Mouse (Mus musculus): ENCODE results near the gene Timmdc1. TPM values are rescaled to one million over a fixed set of nuclear protein-coding genes. Genes with fewer than 3 reads are reported as not detected.

The Timmdc1 gene
- polyA plus RNA-seq, 1 experiment from 2014 or later, result 35.6 TPM

DNA sequence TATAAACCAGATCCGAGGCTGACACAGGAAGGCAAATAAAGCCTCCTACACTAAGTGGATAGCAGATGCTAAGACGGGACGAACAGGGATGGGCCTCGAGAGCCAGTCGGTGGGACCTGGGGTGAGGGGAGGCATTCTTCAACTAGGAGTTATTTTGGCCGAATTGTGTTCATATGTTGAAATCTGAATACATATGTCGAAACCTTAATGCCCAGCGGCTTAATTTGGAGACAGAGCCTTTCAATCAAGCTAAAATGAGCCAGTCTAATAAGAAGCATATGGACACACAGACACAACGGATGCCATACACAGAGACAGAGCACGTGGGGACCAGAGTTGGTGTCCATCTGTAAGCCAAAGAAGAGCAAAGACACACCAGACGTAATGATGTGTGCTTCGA is 74.0 kb downstream of the Timmdc1 start:
- ATAC-seq (ENCODE audit: insufficient number of reproducible peaks, low FRiP score), result no peak
- Histone ChIP-seq H3K9ac (no peak overlapping the region), H3K9me3 (replicated peaks) (peaks cover 7% of the 10 kb centered on the region; the same call in 1 of the 2 replicates), H3K4me3 (no peak overlapping the region), H3K4me1 (replicated peaks) (peaks cover 9% of the 10 kb centered on the region), H3K27me3 (replicated peaks) (no peaks in the 10 kb centered on the region), H3K36me3 (peaks cover 70% of the 10 kb centered on the region), H3K4me2 (no peak overlapping the region), H3K27ac (ENCODE audit: poor library complexity, severe bottlenecking) (no peak overlapping the region)
- 90% methylated on average over 12 of the region's 12 CpGs for WGBS

Other genes with a start within 250 kb of the Timmdc1 start
- not detected in 2 replicates for gene Nr1i2, start 227.8 kb downstream of the Timmdc1 start, polyA plus RNA-seq (2016; fragmentation: Nextera tagmentation; extraction: Ambion mirVana)
- 0.09 TPM in 1 of 2 replicates, not detected in the other for gene Maats1, start 180.5 kb downstream of the Timmdc1 start, polyA plus RNA-seq (2016; fragmentation: Nextera tagmentation; extraction: Ambion mirVana)
- 301 and 307 TPM in 2 replicates for gene Cox17, start 175.7 kb downstream of the Timmdc1 start, polyA plus RNA-seq (2016; fragmentation: Nextera tagmentation; extraction: Ambion mirVana)
- 2.5 and 3.8 TPM in 2 replicates for gene Gm21987, start 175.6 kb downstream of the Timmdc1 start, polyA plus RNA-seq (2016; fragmentation: Nextera tagmentation; extraction: Ambion mirVana)
- 308 and 330 TPM in 2 replicates for gene Popdc2, start 160.5 kb downstream of the Timmdc1 start, polyA plus RNA-seq (2016; fragmentation: Nextera tagmentation; extraction: Ambion mirVana)
- 0.17 and 0.28 TPM in 2 replicates for gene Pla1a, start 89.5 kb downstream of the Timmdc1 start, polyA plus RNA-seq (2016; fragmentation: Nextera tagmentation; extraction: Ambion mirVana)
- gene Adprh, start 70.0 kb downstream of the Timmdc1 start, polyA plus RNA-seq (2016; fragmentation: Nextera tagmentation; extraction: Ambion mirVana), result 115 TPM in 2 replicates
- gene Cd80, start 67.1 kb downstream of the Timmdc1 start, polyA plus RNA-seq (2016; fragmentation: Nextera tagmentation; extraction: Ambion mirVana), result 0.60 and 0.73 TPM in 2 replicates
- 40.5 and 42.0 TPM in 2 replicates for gene Poglut1, start 27.6 kb upstream of the Timmdc1 start, polyA plus RNA-seq (2016; fragmentation: Nextera tagmentation; extraction: Ambion mirVana)
- gene Tmem39a, start 36.0 kb upstream of the Timmdc1 start, polyA plus RNA-seq (2016; fragmentation: Nextera tagmentation; extraction: Ambion mirVana), result 66.2 and 74.5 TPM in 2 replicates
- 43.1 and 47.7 TPM in 2 replicates for gene Arhgap31, start 190.6 kb upstream of the Timmdc1 start, polyA plus RNA-seq (2016; fragmentation: Nextera tagmentation; extraction: Ambion mirVana)
- 26.6 and 29.8 TPM in 2 replicates for gene B4galt4, start 219.6 kb upstream of the Timmdc1 start, polyA plus RNA-seq (2016; fragmentation: Nextera tagmentation; extraction: Ambion mirVana)